Mouse (Mus musculus): ENCODE measurements around the gene Trim12c.
"Not testable (repeated sequence)": the region's sequence is repeated elsewhere in the genome, so short reads cannot be mapped to it uniquely, and the experiment has no call there.

Gene Trim12c

GRCm38 (mm10) chr7:104352717-104353599 lies at the start of gene Trim12c:
Gene Trim12c (minus strand): TSS chr7:104353362.
- H3K4me3 ChIP-seq (replicated peaks; ENCODE audit: low read length): peak within 1 kb of the TSS; percentile 42
- TF ChIP-seq POU5F1 (IDR thresholded peaks at IDR 0.05; ENCODE audit: borderline replicate concordance, low read length) (no peak), NANOG (IDR thresholded peaks at IDR 0.05; ENCODE audit: borderline replicate concordance, low read length) (no peak), CTCF (conservative IDR thresholded peaks at IDR 0.05; ENCODE audit: low read length) (no peak)
- H3K27me3 ChIP-seq (ENCODE audit: insufficient read depth, low read length): no peaks in the 10 kb centered on the region
- peaks cover 9% of the 10 kb centered on the region for H3K4me1 ChIP-seq (replicated peaks; ENCODE audit: low read depth, low read length)
- no peaks in the 10 kb centered on the region for H3K9me3 ChIP-seq (ENCODE audit: low read length)
- H3K36me3 ChIP-seq (ENCODE audit: insufficient read depth, low read length): no peaks in the 10 kb centered on the region

DNA sequence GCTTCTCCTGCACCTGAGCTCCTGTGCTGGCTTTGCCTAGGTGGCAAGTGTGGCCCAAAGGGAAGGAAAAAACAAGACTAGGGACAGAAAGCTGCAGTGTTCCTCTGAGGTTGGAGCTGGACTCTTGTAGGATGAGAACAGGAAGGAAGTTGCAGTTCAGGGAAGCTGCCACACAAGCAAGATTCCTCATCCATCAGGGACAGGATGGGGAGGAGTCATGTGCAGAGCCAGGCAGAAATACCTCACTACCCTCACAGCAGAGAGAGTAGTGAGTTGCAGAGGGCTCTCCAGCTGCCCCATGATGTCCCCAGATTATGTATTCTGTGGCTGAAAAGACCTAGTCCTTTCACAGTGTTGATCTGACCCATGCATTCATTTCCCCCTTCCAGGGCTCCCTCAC lies 48.0 kb upstream of the Trim12c start:
- TF ChIP-seq NANOG (IDR thresholded peaks at IDR 0.05; ENCODE audit: borderline replicate concordance, low read length): no peak
- no peaks in the 10 kb centered on the region for H3K9me3 ChIP-seq (ENCODE audit: low read length)
- H3K4me1 ChIP-seq (replicated peaks; ENCODE audit: low read depth, low read length): no peaks in the 10 kb centered on the region
- H3K4me3 ChIP-seq (replicated peaks; ENCODE audit: low read length): no peak overlapping the region
- no peaks in the 10 kb centered on the region for H3K27me3 ChIP-seq (ENCODE audit: insufficient read depth, low read length)
- H3K36me3 ChIP-seq (ENCODE audit: insufficient read depth, low read length): no peaks in the 10 kb centered on the region

DNA sequence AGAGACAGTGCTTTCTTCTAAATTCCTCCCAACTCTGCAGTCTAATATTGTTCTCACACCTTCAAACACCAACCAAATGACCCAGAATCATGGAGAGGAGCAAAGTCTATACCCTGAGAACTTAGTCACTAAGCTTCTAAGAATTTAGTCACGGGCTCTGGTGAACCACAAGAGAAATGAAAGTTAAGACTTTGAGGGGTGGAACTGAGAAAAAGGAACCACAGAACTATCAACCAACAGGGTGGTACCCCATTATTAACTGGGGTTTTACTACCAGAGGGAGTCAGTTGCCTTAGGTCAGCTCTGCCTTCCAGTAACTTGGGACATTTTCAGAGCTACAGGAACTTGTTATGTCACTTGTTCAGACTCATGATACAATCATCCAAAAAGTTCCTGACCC lies 47.5 kb upstream of the Trim12c start, which contains the start of gene Trim30c:
Gene Trim30c (minus strand): TSS at position 140 of the 400 bp plus-strand sequence.
- Histone ChIP-seq H3K36me3 (ENCODE audit: insufficient read depth, low read length) (no peaks in the 10 kb centered on the region), H3K4me1 (replicated peaks; ENCODE audit: low read depth, low read length) (no peaks in the 10 kb centered on the region), H3K27me3 (ENCODE audit: insufficient read depth, low read length) (no peaks in the 10 kb centered on the region), H3K4me3 (replicated peaks; ENCODE audit: low read length) (no peak within 1 kb of the TSS), H3K9me3 (ENCODE audit: low read length) (no peaks in the 10 kb centered on the region)
- no peak for TF ChIP-seq POU5F1 (IDR thresholded peaks at IDR 0.05; ENCODE audit: borderline replicate concordance, low read length)

DNA sequence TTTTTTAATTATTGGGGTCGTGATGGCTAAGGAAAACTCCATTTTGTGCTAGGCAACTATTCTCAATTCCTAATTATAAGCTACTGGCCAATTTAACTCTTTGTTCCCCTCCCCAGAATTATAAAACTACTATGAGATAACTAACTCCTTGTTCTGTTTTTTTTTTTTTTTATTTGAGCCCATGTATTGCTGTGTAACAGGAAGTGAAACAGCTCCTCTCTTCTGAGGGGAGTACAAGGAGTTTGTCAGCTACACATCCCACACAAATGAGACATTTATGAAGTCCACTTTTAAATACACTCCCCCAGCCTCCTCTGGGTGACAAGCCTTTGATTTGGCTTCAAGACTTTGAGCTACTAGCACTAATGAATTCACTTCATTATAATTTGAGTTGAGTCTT lies 45.3 kb upstream of the Trim12c start:
- TF ChIP-seq POU5F1 (IDR thresholded peaks at IDR 0.05; ENCODE audit: borderline replicate concordance, low read length) (no peak), CTCF (conservative IDR thresholded peaks at IDR 0.05; ENCODE audit: low read length) (no peak), NANOG (IDR thresholded peaks at IDR 0.05; ENCODE audit: borderline replicate concordance, low read length) (no peak)
- H3K36me3 ChIP-seq (ENCODE audit: insufficient read depth, low read length): no peaks in the 10 kb centered on the region
- no peaks in the 10 kb centered on the region; the same call in 1 of the 2 replicates for H3K9me3 ChIP-seq (ENCODE audit: low read length)
- H3K27me3 ChIP-seq (ENCODE audit: insufficient read depth, low read length): no peaks in the 10 kb centered on the region
- no peak overlapping the region for H3K4me3 ChIP-seq (replicated peaks; ENCODE audit: low read length)
- no peaks in the 10 kb centered on the region for H3K4me1 ChIP-seq (replicated peaks; ENCODE audit: low read depth, low read length)

DNA sequence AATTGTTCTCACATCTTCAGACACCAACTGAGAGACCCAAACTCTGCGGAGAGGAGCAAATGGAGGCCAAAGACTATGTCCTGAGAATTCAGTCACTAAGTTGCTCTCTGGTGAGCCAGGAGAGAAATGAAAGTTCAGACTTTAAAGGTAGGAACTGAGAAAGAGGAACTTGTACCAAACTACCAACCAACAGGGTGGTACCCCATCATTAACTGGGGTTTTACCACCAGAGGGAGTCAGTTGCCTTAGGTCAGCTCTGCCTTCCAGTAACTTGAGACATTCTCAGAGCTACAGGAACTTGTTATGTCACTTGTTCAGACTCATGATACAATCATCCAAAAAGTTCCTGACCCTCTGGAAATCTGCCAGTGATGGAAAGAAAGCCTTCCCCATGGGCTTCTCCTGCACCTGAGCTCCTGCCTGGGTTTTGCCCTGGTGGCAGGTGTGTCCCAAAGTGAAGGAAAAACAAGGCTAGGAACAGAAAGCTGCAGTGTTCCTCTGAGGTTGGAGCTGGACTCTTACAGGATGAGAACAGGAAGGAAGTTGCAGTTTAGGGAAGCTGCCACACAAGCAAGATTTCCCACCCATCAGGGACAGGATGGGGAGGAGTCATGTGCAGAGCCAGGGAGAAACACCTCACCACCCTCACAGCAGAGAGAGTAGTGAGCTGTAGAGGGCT lies 16.7 kb upstream of the Trim12c start, which contains the start of gene Trim30b:
Gene Trim30b (minus strand): TSS at position 149 of the 679 bp plus-strand sequence.
- TF ChIP-seq CTCF (conservative IDR thresholded peaks at IDR 0.05; ENCODE audit: low read length) (no peak), POU5F1 (IDR thresholded peaks at IDR 0.05; ENCODE audit: borderline replicate concordance, low read length) (no peak), NANOG (IDR thresholded peaks at IDR 0.05; ENCODE audit: borderline replicate concordance, low read length) (no peak)
- no peaks in the 10 kb centered on the region for H3K9me3 ChIP-seq (ENCODE audit: low read length)
- H3K36me3 ChIP-seq (ENCODE audit: insufficient read depth, low read length): no peaks in the 10 kb centered on the region
- H3K4me3 ChIP-seq (replicated peaks; ENCODE audit: low read length): no peak within 1 kb of the TSS
- H3K4me1 ChIP-seq (replicated peaks; ENCODE audit: low read depth, low read length): no peaks in the 10 kb centered on the region
- no peaks in the 10 kb centered on the region for H3K27me3 ChIP-seq (ENCODE audit: insufficient read depth, low read length)

DNA sequence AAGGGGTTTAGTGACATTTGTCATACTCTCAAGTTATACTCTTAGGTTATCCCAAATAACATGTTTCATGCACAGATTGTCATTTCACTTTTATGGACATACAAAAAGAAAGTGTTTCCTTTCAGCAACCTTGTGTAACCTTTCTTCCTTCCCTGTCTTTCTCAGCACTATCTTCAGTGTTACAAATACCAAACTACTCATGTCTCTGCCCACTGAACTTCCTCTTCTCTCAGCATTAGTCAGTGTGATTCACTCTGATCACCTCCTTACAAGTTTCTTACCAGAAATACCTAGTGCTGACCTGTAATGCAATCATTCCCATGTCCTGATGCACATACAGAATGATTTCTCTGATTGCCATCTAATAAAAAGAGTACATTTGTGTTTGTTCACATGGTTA lies 13.2 kb upstream of the Trim12c start:
- no peak for TF ChIP-seq CTCF (conservative IDR thresholded peaks at IDR 0.05; ENCODE audit: low read length)
- no peak for TF ChIP-seq NANOG (IDR thresholded peaks at IDR 0.05; ENCODE audit: borderline replicate concordance, low read length)
- Histone ChIP-seq H3K27me3 (ENCODE audit: insufficient read depth, low read length) (no peaks in the 10 kb centered on the region), H3K4me3 (replicated peaks; ENCODE audit: low read length) (no peak overlapping the region), H3K36me3 (ENCODE audit: insufficient read depth, low read length) (no peaks in the 10 kb centered on the region), H3K9me3 (ENCODE audit: low read length) (no peaks in the 10 kb centered on the region), H3K4me1 (replicated peaks; ENCODE audit: low read depth, low read length) (no peaks in the 10 kb centered on the region)

DNA sequence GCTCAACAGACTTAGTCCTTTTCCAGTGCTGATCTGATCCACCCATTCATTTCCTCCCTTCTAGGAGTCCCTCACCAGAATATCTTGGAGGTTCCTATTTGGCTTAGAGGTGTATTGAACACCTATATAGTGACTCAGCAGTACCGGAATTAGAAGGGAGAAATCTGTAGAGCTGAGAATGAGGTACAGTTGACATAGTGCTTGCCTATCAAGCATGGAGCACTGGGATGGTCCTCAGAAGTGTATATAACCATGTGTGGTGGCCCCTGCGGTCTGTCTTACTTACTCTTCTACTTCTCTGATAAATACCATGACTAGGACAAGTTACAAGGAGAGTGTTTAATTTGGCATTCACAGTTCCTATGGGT lies 422 bp upstream of the Trim12c start:
- no peak overlapping the region for H3K4me3 ChIP-seq (replicated peaks; ENCODE audit: low read length)
- TF ChIP-seq NANOG (IDR thresholded peaks at IDR 0.05; ENCODE audit: borderline replicate concordance, low read length) (no peak), POU5F1 (IDR thresholded peaks at IDR 0.05; ENCODE audit: borderline replicate concordance, low read length) (no peak), CTCF (conservative IDR thresholded peaks at IDR 0.05; ENCODE audit: low read length) (no peak)
- peaks cover 9% of the 10 kb centered on the region for H3K4me1 ChIP-seq (replicated peaks; ENCODE audit: low read depth, low read length)
- no peaks in the 10 kb centered on the region for H3K9me3 ChIP-seq (ENCODE audit: low read length)
- H3K27me3 ChIP-seq (ENCODE audit: insufficient read depth, low read length): no peaks in the 10 kb centered on the region
- no peaks in the 10 kb centered on the region for H3K36me3 ChIP-seq (ENCODE audit: insufficient read depth, low read length)

DNA sequence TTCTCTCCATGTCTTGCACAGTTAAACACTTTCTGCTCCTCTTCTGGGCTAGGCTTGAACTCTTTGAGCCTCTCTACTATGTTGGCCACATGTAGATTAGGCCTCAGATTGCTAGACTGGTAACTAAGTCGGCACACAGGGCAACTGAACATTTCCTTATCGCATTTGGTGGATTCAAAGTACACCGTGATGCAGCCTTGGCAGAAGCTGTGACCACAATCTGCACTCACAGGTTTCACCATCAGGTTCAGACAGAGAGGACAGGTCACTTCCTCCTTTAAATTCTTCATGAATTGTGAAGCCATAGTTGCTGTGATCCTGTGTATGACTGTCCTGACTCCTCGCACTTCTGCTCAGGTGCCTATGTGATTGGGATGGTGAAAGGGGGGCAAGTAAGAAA lies 5.1 kb downstream of the Trim12c start:
- not testable (repeated sequence) for H3K36me3 ChIP-seq (ENCODE audit: insufficient read depth, low read length); H3K4me3 ChIP-seq (replicated peaks; ENCODE audit: low read length); H3K27me3 ChIP-seq (ENCODE audit: insufficient read depth, low read length); H3K4me1 ChIP-seq (replicated peaks; ENCODE audit: low read depth, low read length); H3K9me3 ChIP-seq (ENCODE audit: low read length)

DNA sequence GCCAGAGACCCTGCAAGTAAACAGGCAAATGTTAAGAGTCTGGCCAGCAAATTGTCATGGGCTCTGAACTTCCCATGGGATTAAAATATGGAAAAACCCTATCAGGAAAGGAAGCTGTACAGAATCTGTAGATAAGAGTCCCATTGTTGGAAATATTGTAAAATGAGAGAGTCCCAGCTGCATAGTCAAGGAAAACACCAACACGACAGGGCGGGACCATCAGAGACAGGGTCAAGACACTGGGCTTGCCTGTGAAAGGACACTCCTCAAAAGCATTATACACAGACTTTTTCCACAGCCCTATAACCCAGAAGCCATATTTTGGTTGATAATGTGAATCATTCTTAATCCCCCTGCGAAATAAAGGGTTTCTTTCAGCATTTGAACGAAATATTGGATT lies 12.4 kb downstream of the Trim12c start:
- not testable (repeated sequence) for H3K36me3 ChIP-seq (ENCODE audit: insufficient read depth, low read length); H3K9me3 ChIP-seq (ENCODE audit: low read length); H3K27me3 ChIP-seq (ENCODE audit: insufficient read depth, low read length); H3K4me3 ChIP-seq (replicated peaks; ENCODE audit: low read length); H3K4me1 ChIP-seq (replicated peaks; ENCODE audit: low read depth, low read length)

DNA sequence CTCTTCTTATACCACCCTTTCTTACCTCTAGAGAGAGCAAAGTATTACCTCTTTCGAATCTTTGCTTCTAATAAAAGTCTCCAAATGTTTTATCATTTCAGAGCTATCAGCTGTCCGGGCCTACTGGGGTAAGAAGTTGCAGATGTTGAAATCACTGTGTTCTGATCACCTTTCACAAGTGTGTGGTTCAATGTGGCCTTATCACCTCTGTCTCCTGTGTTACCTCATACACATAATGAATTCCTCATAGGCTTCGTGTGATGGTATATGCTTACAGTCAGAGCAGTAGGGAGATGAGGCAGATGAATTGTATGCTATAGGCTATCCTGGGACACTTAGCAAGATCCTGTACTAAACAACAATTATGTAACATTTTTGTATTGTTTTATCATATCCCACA lies 17.6 kb downstream of the Trim12c start:
- H3K9me3 ChIP-seq (ENCODE audit: low read length); H3K4me1 ChIP-seq (replicated peaks; ENCODE audit: low read depth, low read length); H3K36me3 ChIP-seq (ENCODE audit: insufficient read depth, low read length); H3K4me3 ChIP-seq (replicated peaks; ENCODE audit: low read length); H3K27me3 ChIP-seq (ENCODE audit: insufficient read depth, low read length): not testable (repeated sequence)

DNA sequence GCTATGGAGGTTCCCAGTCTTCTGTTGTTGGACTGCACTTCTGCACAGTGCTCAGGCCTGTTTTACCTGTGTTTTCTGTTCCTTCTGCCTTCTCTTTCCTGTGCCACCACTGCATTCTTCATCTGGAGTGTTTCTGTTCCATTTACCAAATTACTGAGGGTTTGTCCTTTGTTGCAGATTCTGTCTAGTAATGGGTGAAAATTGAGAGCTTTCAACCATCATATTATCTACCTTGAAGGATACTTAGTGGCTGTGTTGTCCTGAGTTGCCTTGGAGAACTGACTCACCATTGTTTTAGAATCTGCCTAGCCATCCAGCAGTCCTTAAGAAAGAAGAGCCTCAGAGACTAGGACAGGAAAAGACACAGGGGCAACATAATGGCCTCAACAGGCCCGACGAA lies 24.0 kb downstream of the Trim12c start, which contains the start of gene Trim34b:
Gene Trim34b (plus strand): TSS at position 301 of the 400 bp plus-strand sequence.
- H3K27me3 ChIP-seq (ENCODE audit: insufficient read depth, low read length); H3K36me3 ChIP-seq (ENCODE audit: insufficient read depth, low read length); H3K4me1 ChIP-seq (replicated peaks; ENCODE audit: low read depth, low read length); H3K9me3 ChIP-seq (ENCODE audit: low read length); H3K4me3 ChIP-seq (replicated peaks; ENCODE audit: low read length): not testable (repeated sequence)

Data from E14TG2a.4 (cell line).